22 mouse cellular contexts compared by ENCODE assay signal in genomic region chr7:122433377-122433776, GRCm38 (mm10).
DNase-seq lines count a peak whose midpoint lies in the region; TF ChIP-seq lines count a peak whose summit lies in the region.
"Had no signal": no experiment of that assay in that cellular context is flagged by ENCODE, and none has a peak within 500 bp of the region (broad histone marks: within the 10 kb centered on the region; RNA-seq: fewer than 3 reads in every experiment).

No protein-coding gene starts in this region.

- H3K27ac ChIP-seq in layer of hippocampus, adult 2 months = peak overlapping the region; percentile 47
- H3K27ac ChIP-seq in left cerebral cortex, adult 2 months = peak overlapping the region; percentile 72
- H3K27ac ChIP-seq in cortical plate, adult 2 months (ENCODE audit: insufficient read depth, low read length) = 0 out of 2 replicates have a peak overlapping the region, but pooled peaks have one; percentile 6
- H3K27ac ChIP-seq: embryonic facial prominence, embryonic 13.5 days; embryonic facial prominence, embryonic 15.5 days; forebrain, embryonic 10.5 days; forebrain, embryonic 12.5 days had no signal

- TF ChIP-seq POLR2A in cortical plate, adult 2 months (IDR thresholded peaks at IDR 0.05; ENCODE audit: extremely low read depth, insufficient read depth, low read length) = no peak

- no peak overlapping the region for H3K4me3 ChIP-seq in layer of hippocampus, adult 2 months
- no peak overlapping the region for H3K4me3 ChIP-seq in left cerebral cortex, adult 2 months
- no peak overlapping the region for H3K4me3 ChIP-seq in cortical plate, adult 2 months (ENCODE audit: insufficient read depth, low read length)
- H3K4me3 ChIP-seq: embryonic facial prominence, embryonic 13.5 days; embryonic facial prominence, embryonic 15.5 days; erythroblast, embryonic 14.5 days; forebrain, embryonic 10.5 days; forebrain, embryonic 12.5 days had no signal

- intact Hi-C loops in left cerebral cortex, adult 2 months (cut with DNase I) = no loop called here
- intact Hi-C loops in heart, postnatal 36 days (cut with DNase I) = no loop called here

- no peak for DNase-seq in layer of hippocampus, adult 2 months (ENCODE audit: low spot score in 2 of 2)
- DNase-seq in layer of hippocampus, adult 11-12 months (ENCODE audit: low spot score) = no peak
- no peak for DNase-seq in left cerebral cortex, adult 2 months (ENCODE audit: extremely low spot score in 1 of 2, low spot score in 2 of 2)
- no peak for DNase-seq in left cerebral cortex, adult 11 months (ENCODE audit: low spot score)
- DNase-seq in brain, adult 2 months (ENCODE audit: low read depth, low spot score) = peak; percentile 80
- no peak for DNase-seq in heart, postnatal 36 days
- no peak for DNase-seq in kidney, adult 18-20 months
- DNase-seq: adrenal gland, adult 2 months; adrenal gland, postnatal 10 days; adrenal gland, postnatal 25 days; cerebellum, adult 11-12 months; cerebellum, adult 2 months; cerebellum, adult 9-10 months; cerebellum, postnatal 10 days; cerebellum, postnatal 25 days; embryo, embryonic 11 days had no signal

- peaks cover 6% of the 10 kb centered on the region; the same call in 1 of the 2 replicates for H3K4me1 ChIP-seq in cortical plate, adult 2 months (ENCODE audit: control insufficient read depth, insufficient read depth, low read length)
- H3K4me1 ChIP-seq: embryonic facial prominence, embryonic 15.5 days; forebrain, embryonic 10.5 days; forebrain, embryonic 12.5 days had no signal

- no peak for TF ChIP-seq CTCF in layer of hippocampus, adult 2 months (conservative IDR thresholded peaks at IDR 0.05)
- no peak for TF ChIP-seq CTCF in left cerebral cortex, adult 2 months (IDR thresholded peaks at IDR 0.05)
- no peak for TF ChIP-seq CTCF in cortical plate, adult 2 months (IDR thresholded peaks at IDR 0.05; ENCODE audit: extremely low read depth, insufficient read depth, low read length)

Comparison
In these comparisons a context has a peak if more than half of its experiments do, and no peak if none do; other contexts are left out.
1. H3K27ac ChIP-seq: peak in every context shown above with its lines; median percentile 72 in left cerebral cortex, adult 2 months; 47 in layer of hippocampus, adult 2 months; 6 in cortical plate, adult 2 months.